Mouse (Mus musculus) E14TG2a.4 (cell line): ENCODE measurements around the gene Cdk15.

ENCODE experiments used
- CTCF ChIP-seq: conservative IDR thresholded peaks from 2 replicates; pipeline ENCODE4 v1.5.1; 2014; ENCODE audit warnings: low read length
- POU5F1 ChIP-seq: IDR thresholded peaks from 2 replicates; pipeline ENCODE4 v1.6.1; 2014; ENCODE audit warnings: low read length, borderline replicate concordance

DNA sequence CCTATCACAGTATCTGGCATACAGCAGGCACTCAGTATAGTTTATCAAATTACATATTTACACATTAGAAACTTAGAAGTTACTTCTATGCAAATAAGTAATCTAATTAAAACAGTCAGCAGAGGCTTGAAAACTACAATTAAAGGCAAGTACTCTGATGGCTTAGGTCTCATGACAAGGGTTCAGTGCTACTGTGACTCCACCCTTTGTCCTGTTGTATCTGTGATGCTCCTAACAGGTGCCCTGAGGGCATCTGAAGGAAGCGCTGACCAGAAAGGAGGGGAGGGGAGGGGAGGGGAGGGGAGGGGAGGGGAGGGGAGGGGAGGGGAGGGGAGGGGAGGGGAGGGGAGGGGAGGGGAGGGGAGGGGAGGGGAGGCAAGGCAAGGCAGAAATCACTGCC is 43.8 kb upstream of the Cdk15 start:
- TF ChIP-seq CTCF (no peak), POU5F1 (no peak)
